Mouse (Mus musculus) ES-E14 (cell line): ENCODE data around the gene 6430628N08Rik. TPM values are rescaled to one million over a fixed set of nuclear protein-coding genes. Genes with fewer than 3 reads are reported as not detected.

Source experiments
- DNase-seq: peaks from one replicate; pipeline ENCODE4 v3.0.0-alpha.2; 2013; ENCODE audit warnings: low read depth, low spot score
- H3K27ac ChIP-seq: 2 replicates; pipeline ENCODE4 v1.5.1; 2012; ENCODE audit warnings: low read depth, mild to moderate bottlenecking, low read length, moderate library complexity, mixed read lengths; ENCODE audit not compliant: poor library complexity, insufficient read depth, severe bottlenecking
- H3K36me3 ChIP-seq: 2 replicates; pipeline ENCODE4 v1.6.1; 2012; ENCODE audit warnings: mild to moderate bottlenecking, low read length, moderate library complexity, mixed read lengths; ENCODE audit not compliant: control insufficient read depth, poor library complexity, insufficient read depth, severe bottlenecking
- H3K4me1 ChIP-seq, 2 experiments: fragments of 150-350 bp in 1 of 2; sonication (generic) in 1 of 2; 2 replicates each; pipeline ENCODE4 v1.6.1; 2012; ENCODE audit warnings: low read length in 2 of 2, mild to moderate bottlenecking in 1 of 2, mixed read lengths in 1 of 2; ENCODE audit not compliant: control insufficient read depth in 2 of 2, insufficient read depth in 2 of 2, poor library complexity in 1 of 2
- H3K4me3 ChIP-seq, 2 experiments: fragments of 150-350 bp in 1 of 2; sonication (generic) in 1 of 2; 2 replicates each; pipeline ENCODE4 v1.5.1; 2012; ENCODE audit warnings: low read length in 2 of 2, low read depth in 1 of 2, mild to moderate bottlenecking in 1 of 2, mixed read lengths in 1 of 2; ENCODE audit not compliant: insufficient read depth in 1 of 2, poor library complexity in 1 of 2, severe bottlenecking in 1 of 2
- H3K9ac ChIP-seq: 2 replicates; pipeline ENCODE4 v1.6.1; 2012; ENCODE audit warnings: low read depth, mild to moderate bottlenecking, low read length, mixed read lengths; ENCODE audit not compliant: poor library complexity, insufficient read depth, severe bottlenecking
- H3K9me3 ChIP-seq: fragments of 150-350 bp; sonication (generic); 2 replicates; pipeline ENCODE4 v1.6.1; 2012; ENCODE audit warnings: low read depth, mild to moderate bottlenecking, low read length; ENCODE audit not compliant: control insufficient read depth, insufficient read depth
- CHD2 ChIP-seq: IDR thresholded peaks from 2 replicates; pipeline ENCODE4 v1.6.1; 2014; ENCODE audit warnings: mild to moderate bottlenecking, low read depth, low read length, inconsistent platforms
- HCFC1 ChIP-seq: IDR thresholded peaks from 2 replicates; pipeline ENCODE4 v1.6.1; 2012; ENCODE audit warnings: low read length, inconsistent platforms, borderline replicate concordance; ENCODE audit not compliant: insufficient read depth
- MAFK ChIP-seq: IDR thresholded peaks from 2 replicates; pipeline ENCODE4 v1.6.1; 2014; ENCODE audit warnings: mild to moderate bottlenecking, low read depth, low read length, inconsistent platforms; ENCODE audit not compliant: insufficient read depth
- ZC3H11A ChIP-seq: IDR thresholded peaks from 2 replicates; pipeline ENCODE4 v1.6.1; 2012; ENCODE audit warnings: low read depth, mild to moderate bottlenecking, inconsistent platforms, low read length, borderline replicate concordance
- ZNF384 ChIP-seq: IDR thresholded peaks from 2 replicates; pipeline ENCODE4 v1.6.1; 2012; ENCODE audit warnings: low read depth, low read length, inconsistent platforms
- in situ Hi-C, 2 experiments: fragments of 600-800 bp; cut with MboI; formaldehyde crosslinking; loops; one replicate each; pipeline ENCODE4 v1.15.1; 2025; ENCODE audit warnings: low sequenced_read_pairs in 2 of 2, inconsistent platforms in 1 of 2; ENCODE audit not compliant: unreplicated experiment in 2 of 2
- total RNA-seq: library from RNA; depleted of rRNA; stranded (reverse); fragments of 300-350 nt; gene quantifications from 2 replicates; pipeline ENCODE4 v1.2.3, GENCODE M21; 2012

Gene 6430628N08Rik
- total RNA-seq, 1 experiment: not detected

DNA sequence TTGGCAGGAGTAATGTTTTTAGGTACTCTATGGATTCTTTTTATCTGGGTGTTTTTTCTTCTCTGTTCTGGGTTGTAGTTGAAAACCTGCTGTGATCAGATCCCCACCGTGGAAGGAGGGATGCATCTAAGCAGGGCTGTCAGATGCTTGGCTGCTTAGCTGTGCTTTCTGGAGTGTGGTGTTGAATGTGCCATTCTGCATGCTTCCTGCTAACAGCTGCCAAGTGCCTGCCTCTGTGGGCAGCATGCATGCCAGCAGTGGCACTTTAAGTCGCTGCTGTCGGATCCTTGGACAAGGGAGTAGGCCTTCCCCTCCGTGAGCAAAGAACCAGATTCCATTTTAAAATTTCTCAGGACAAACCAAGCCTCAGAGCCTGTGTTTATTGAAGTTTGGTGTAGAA, 34.9 kb upstream of the 6430628N08Rik start:
- Histone ChIP-seq H3K9me3 (no peaks in the 10 kb centered on the region), H3K4me3 (no peak overlapping the region), H3K4me1 (no peaks in the 10 kb centered on the region), H3K9ac (no peak overlapping the region), H3K36me3 (peaks cover 15% of the 10 kb centered on the region; the same call in 1 of the 2 replicates), H3K27ac (no peak overlapping the region)
- no peak for DNase-seq
- TF ChIP-seq MAFK (no peak), CHD2 (no peak)
- in situ Hi-C loops: no loop called here

DNA sequence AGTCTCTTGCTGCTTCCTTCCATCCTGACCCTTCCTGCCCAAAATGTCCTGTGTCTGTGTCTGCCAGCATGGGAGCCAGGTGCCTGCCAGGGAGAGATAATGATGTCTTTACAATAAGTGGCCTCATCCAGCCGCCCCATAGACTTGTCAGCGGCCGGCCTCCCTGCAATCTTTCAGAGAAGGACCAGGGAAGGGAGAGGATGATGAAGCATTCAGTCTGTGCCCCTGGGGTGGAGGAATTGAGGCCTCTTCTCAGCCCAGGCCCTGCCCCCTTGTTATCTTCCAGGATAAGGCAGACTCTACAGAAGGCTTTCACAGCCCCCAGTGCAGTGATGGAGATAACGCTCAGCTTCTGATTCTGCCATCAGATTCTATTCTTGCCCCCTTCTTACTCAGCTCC, 34.2 kb upstream of the 6430628N08Rik start:
- Histone ChIP-seq H3K36me3 (peaks cover 13% of the 10 kb centered on the region; the same call in 1 of the 2 replicates), H3K9ac (no peak overlapping the region), H3K27ac (no peak overlapping the region), H3K4me3 (no peak overlapping the region), H3K4me1 (no peaks in the 10 kb centered on the region), H3K9me3 (no peaks in the 10 kb centered on the region)
- in situ Hi-C loops: no loop called here
- no peak for TF ChIP-seq ZNF384
- no peak for TF ChIP-seq MAFK
- TF ChIP-seq HCFC1: no peak
- no peak for TF ChIP-seq CHD2
- no peak for TF ChIP-seq ZC3H11A
- no peak for DNase-seq

DNA sequence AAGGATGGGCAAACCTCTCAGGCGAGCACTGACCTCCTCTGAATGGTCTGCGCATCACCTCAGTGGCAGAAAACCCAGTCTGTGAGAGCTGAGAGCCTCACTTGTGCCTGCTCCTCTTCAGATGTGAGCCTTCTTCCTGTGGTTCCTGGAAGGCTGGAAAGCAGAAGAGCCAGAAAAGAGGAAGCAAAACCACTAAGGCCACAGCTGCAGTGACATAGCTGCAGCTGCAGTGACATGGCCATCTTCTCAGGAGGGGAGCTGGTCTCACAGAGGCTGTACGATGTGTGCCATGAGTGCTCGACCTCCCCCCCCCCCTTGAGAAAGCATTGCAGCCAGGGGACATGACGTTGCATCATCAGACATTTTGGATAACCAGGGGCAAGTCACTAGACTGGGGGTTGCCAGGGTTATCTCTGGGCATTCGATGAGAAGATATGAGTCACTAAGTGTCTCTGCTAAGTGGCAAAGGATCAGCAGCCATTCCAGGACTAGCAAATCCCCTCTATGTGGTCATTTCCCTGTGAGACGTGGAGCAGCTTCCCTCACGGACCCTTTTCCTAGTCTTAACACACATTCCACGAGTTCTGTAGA, 33.1 kb upstream of the 6430628N08Rik start:
- Histone ChIP-seq H3K9ac (no peak overlapping the region), H3K27ac (no peak overlapping the region), H3K4me1 (no peaks in the 10 kb centered on the region), H3K36me3 (peaks cover 11% of the 10 kb centered on the region; the same call in 1 of the 2 replicates), H3K4me3 (no peak overlapping the region), H3K9me3 (no peaks in the 10 kb centered on the region)
- in situ Hi-C loops: no loop called here
- TF ChIP-seq ZNF384 (no peak), MAFK (no peak), ZC3H11A (no peak), HCFC1 (no peak), CHD2 (no peak)
- no peak for DNase-seq

DNA sequence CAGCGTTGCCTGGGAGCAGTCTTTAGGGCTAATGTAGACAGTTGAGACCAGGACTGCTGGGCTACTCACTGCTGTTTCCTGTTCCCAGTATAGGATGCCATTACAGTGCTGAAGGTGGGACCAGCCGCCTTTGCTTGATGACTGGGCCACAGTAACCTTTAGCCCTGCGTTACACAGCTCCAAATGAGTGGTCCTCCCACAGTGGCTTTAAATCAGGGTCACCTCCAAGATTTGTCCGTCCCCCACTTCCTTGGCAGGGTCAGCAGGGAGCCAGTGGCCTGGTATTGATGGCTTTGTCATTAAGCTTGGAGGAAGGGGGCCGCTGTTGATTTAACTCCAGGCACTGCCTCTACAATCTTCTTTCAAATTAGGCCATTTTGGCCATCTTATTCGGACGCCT, 27.1 kb upstream of the 6430628N08Rik start:
- Histone ChIP-seq H3K4me3 (no peak overlapping the region), H3K9me3 (no peaks in the 10 kb centered on the region), H3K27ac (no peak overlapping the region), H3K4me1 (no peaks in the 10 kb centered on the region), H3K36me3 (peaks cover 11% of the 10 kb centered on the region; the same call in 1 of the 2 replicates), H3K9ac (no peak overlapping the region)
- TF ChIP-seq CHD2 (no peak), ZNF384 (no peak), ZC3H11A (no peak), MAFK (no peak), HCFC1 (no peak)
- in situ Hi-C loops: no loop called here
- no peak for DNase-seq

DNA sequence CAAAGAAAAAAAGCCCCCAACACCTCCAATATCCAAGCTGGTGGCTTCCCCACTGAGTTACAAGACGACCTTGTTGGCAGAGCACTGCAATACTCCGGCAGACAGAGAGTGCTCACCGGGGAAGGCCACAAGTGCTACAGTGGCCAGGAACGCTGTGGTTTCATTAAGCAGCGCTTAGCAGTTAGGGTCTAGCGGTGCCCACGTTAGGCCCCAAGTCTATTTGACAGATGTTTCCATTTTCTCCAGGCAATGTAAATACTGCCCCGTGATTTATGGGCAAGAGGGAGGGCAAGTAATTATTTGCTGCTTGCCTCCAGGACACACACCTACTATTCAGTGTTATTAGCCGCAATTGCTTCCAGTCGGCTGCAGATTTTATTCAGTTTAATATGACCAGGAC, 26.6 kb upstream of the 6430628N08Rik start:
- Histone ChIP-seq H3K36me3 (peaks cover 11% of the 10 kb centered on the region; the same call in 1 of the 2 replicates), H3K9ac (no peak overlapping the region), H3K4me3 (no peak overlapping the region), H3K27ac (no peak overlapping the region), H3K9me3 (no peaks in the 10 kb centered on the region), H3K4me1 (no peaks in the 10 kb centered on the region)
- DNase-seq: no peak
- in situ Hi-C loops: no loop called here
- TF ChIP-seq CHD2 (no peak), HCFC1 (no peak)
